Mouse (Mus musculus) forebrain, embryonic 16.5 days (tissue): ENCODE data around the gene Vwa8. TPM values are rescaled to one million over a fixed set of nuclear protein-coding genes. Genes with fewer than 3 reads are reported as not detected.

Experiments used
- ATAC-seq: fragments of 200-750 bp; cut with Nextera tagmentation; 2 replicates; pipeline ENCODE4 v1.8.0; 2017; ENCODE audit warnings: mild to moderate bottlenecking, moderate library complexity
- H3K27ac ChIP-seq: fragments of 300-500 bp; sonication (generic); 2 replicates; pipeline ENCODE4 v1.5.1; 2014; ENCODE audit warnings: low read length, control low read depth
- H3K27me3 ChIP-seq: fragments of 300-500 bp; sonication (generic); replicated peaks from 2 replicates; pipeline ENCODE4 v1.6.1; 2014; ENCODE audit warnings: low read length; ENCODE audit not compliant: control insufficient read depth, insufficient read depth
- H3K36me3 ChIP-seq: fragments of 300-500 bp; sonication (generic); 2 replicates; pipeline ENCODE4 v1.6.1; 2014; ENCODE audit not compliant: control insufficient read depth, insufficient read depth
- H3K4me1 ChIP-seq: fragments of 300-500 bp; sonication (generic); replicated peaks from 2 replicates; pipeline ENCODE4 v1.6.1; 2014; ENCODE audit warnings: low read length; ENCODE audit not compliant: control insufficient read depth, insufficient read depth
- H3K4me2 ChIP-seq: fragments of 300-500 bp; sonication (generic); 2 replicates; pipeline ENCODE4 v1.6.1; 2014; ENCODE audit warnings: mild to moderate bottlenecking, low read length, control low read depth
- H3K4me3 ChIP-seq: fragments of 300-500 bp; sonication (generic); replicated peaks from 2 replicates; pipeline ENCODE4 v1.5.1; 2014; ENCODE audit warnings: mild to moderate bottlenecking, low read length, control low read depth
- H3K9ac ChIP-seq: fragments of 300-500 bp; sonication (generic); replicated peaks from 2 replicates; pipeline ENCODE4 v1.6.1; 2014; ENCODE audit warnings: low read depth, low read length, control low read depth
- H3K9me3 ChIP-seq: fragments of 300-500 bp; sonication (generic); 2 replicates; pipeline ENCODE4 v1.6.1; 2016; ENCODE audit warnings: low read length; ENCODE audit not compliant: control insufficient read depth
- WGBS: fragments of 180-500 bp; shearing (Covaris S2); extraction: QIAGEN DNeasy Blood & Tissue Kit; methylation state at CpG from one replicate; pipeline ENCODE4 v1.1.7; 2014; 5-methylcytosine and 5-hydroxymethylcytosine counted together
- polyA plus RNA-seq: library from polyadenylated mRNA; unstranded; fragments of >200 nt; fragmentation: Nextera tagmentation; extraction: Ambion mirVana; gene quantifications from 2 replicates; pipeline ENCODE4 v1.2.1, GENCODE M21; 2015

Vwa8 gene
- polyA plus RNA-seq, 1 experiment from 2014 or later, result 5.4 TPM

DNA sequence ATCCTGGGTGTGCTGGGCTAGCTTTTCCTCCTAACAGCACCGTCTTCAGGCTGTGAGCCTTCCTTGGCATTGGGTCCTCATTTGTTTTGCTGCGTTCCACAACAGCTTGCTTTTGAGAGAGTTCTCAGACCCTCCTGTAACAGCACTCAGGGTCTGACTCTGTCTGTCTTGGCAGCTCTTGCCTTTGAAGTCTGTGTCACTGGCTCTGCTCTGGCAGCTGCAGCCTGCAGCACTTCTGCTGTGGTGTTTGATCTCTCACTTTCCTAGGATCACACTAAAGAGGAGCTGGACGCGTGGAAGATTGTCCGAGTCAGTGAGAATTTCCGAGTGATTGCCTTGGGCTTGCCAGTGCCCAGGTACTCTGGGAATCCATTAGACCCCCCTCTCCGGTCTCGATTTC lies 84.5 kb downstream of the Vwa8 start:
- H3K4me1 ChIP-seq, result peaks cover 9% of the 10 kb centered on the region
- H3K36me3 ChIP-seq, result no peaks in the 10 kb centered on the region
- no peak overlapping the region for H3K4me2 ChIP-seq
- no peak overlapping the region for H3K4me3 ChIP-seq
- H3K27ac ChIP-seq, result peak overlapping the region; percentile 9; the same call in 1 of the 2 replicates
- H3K9ac ChIP-seq, result no peak overlapping the region
- H3K27me3 ChIP-seq, result no peaks in the 10 kb centered on the region
- H3K9me3 ChIP-seq, result no peaks in the 10 kb centered on the region
- ATAC-seq, result 0 out of 2 replicates have a peak, but pooled peaks have one; percentile 40
- 70% methylated on average over 8 of the region's 8 CpGs for WGBS

DNA sequence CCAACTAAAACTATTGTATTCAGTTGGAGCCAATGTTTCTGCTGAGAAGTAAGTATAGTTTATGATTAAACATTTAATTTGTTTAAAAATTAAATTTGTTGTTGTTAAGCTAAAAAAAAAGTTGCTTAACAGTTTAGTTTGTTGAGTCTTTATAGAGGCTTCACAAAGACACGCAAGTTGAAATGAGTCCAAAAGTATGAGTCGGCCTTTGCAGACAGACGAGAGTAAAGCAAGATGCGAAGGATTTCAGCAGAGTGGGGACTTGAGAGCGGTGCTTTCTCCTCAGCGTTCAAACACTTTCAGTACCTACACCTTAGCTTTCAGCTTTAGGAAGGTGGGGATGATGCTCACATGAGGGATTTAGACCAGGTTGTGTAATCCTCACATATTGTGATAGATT lies 85.7 kb downstream of the Vwa8 start:
- Histone ChIP-seq H3K36me3 (no peaks in the 10 kb centered on the region), H3K9me3 (no peaks in the 10 kb centered on the region), H3K4me3 (no peak overlapping the region), H3K27me3 (no peaks in the 10 kb centered on the region), H3K4me2 (no peak overlapping the region), H3K27ac (no peak overlapping the region), H3K9ac (no peak overlapping the region), H3K4me1 (peaks cover 9% of the 10 kb centered on the region)
- WGBS, result 75% methylated on average over 6 of the region's 6 CpGs
- no peak for ATAC-seq

DNA sequence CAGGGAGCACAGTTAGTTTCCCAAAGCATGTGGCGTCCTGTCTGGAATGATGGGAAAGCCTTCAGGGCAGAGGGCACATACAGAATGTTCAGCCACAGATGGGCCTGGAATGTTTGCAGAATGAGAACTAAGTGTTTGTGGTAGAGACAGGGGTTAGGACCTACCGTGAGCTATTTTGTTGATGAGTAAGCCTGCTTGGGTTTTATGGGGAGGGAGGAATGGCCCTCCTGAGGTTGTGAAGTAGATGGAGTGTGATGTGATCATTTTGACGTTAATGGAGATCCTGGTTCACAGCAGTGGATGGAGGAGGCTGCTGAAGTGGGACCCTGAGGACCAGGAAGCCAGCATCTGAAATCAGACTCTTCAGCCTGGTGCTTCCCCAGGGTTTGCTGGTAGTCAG lies 86.9 kb downstream of the Vwa8 start:
- Histone ChIP-seq H3K4me3 (no peak overlapping the region), H3K9me3 (no peaks in the 10 kb centered on the region), H3K4me1 (peaks cover 9% of the 10 kb centered on the region), H3K27ac (no peak overlapping the region), H3K9ac (no peak overlapping the region), H3K36me3 (no peaks in the 10 kb centered on the region), H3K27me3 (no peaks in the 10 kb centered on the region), H3K4me2 (no peak overlapping the region)
- ATAC-seq, result no peak
- WGBS, result 83% methylated on average over 3 of the region's 3 CpGs

DNA sequence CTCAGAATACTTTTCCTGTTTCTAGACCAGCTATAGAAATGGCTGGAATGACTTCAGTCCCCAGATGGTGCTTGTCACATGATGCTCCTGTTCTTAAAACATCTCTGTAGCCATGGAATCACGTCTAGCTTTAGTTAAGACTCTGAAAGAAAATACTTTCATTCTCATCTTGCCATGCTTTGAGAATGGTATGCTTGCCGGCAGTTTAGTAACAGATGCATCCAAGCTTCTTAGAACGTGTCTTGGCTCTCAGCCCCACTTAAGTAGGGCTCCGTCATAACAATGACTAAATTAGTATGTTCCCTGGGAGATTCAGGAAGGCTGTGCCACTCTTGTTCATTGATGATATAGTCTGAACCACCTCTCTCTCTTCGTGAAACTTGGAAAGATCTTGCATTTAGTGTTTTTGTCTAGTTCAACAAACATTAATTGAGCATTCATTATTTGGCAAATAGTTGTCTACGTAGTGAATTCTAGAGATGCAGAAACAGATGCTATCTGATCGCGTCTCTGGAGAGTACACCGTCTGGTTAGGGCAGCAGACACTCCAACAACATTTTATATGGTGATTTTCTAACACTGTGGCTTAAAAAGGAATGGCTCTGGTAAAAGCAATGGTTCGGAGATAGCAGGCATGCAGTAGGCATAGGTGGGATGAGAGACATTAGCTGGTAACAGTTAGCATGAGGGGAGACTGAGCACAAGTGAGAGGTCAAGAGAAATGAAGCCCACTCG lies 93.1 kb downstream of the Vwa8 start:
- H3K36me3 ChIP-seq, result no peaks in the 10 kb centered on the region
- peak; percentile 96 for ATAC-seq
- no peaks in the 10 kb centered on the region for H3K27me3 ChIP-seq
- 33% methylated on average over 11 of the region's 11 CpGs for WGBS
- no peaks in the 10 kb centered on the region for H3K9me3 ChIP-seq
- H3K9ac ChIP-seq, result no peak overlapping the region
- H3K4me3 ChIP-seq, result no peak overlapping the region
- peaks cover 14% of the 10 kb centered on the region for H3K4me1 ChIP-seq
- H3K4me2 ChIP-seq, result peak overlapping the region; percentile 16; the same call in 1 of the 2 replicates
- peak overlapping the region; percentile 84 for H3K27ac ChIP-seq

DNA sequence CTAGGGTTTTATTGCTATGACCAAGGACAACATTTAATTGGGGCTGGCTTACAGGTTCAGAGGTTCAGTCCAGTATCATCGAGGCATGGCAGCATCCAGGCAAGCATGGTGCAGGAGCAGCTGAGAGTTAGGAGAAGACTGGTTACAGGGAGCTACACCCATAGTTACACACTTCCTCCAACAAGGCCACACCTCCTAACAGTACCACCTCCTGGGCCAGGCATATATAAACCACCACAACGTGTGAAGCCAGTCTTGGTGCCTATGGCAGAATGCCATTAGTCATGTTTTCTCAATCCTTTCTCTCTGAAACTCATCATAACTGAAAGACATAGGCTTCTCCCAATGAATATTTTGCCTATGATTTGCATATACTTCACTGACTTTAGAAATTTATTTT lies 106.9 kb downstream of the Vwa8 start:
- Histone ChIP-seq H3K27ac (no peak overlapping the region), H3K36me3 (no peaks in the 10 kb centered on the region), H3K9me3 (no peaks in the 10 kb centered on the region), H3K27me3 (no peaks in the 10 kb centered on the region), H3K4me1 (peaks cover 4% of the 10 kb centered on the region; the same call in 1 of the 2 replicates), H3K9ac (no peak overlapping the region), H3K4me3 (no peak overlapping the region), H3K4me2 (no peak overlapping the region)
- WGBS, result 86% methylated on average over 2 of the region's 2 CpGs
- ATAC-seq, result no peak; the same call in 1 of the 2 replicates

DNA sequence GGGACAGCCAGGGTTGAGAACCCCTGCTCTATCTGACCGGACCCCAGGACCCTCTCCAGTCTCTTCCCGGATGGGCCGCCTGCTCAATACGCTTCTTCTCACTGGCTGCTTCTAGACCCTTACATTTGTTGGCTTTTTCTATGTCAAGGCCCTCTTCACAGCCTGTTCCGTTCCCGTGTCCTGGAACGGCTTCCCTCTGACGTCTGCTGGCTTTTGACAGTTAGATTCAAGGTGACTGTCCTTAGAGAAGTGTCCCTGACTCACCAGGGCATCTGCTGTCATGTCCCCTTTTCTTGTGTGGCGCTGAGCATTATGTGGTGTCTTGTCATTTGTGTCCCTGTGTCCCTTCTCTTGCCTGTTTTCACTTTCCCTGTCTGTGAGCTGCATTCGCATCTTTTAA lies 121.8 kb downstream of the Vwa8 start:
- no peak overlapping the region for H3K4me3 ChIP-seq
- no peaks in the 10 kb centered on the region for H3K4me1 ChIP-seq
- H3K36me3 ChIP-seq, result no peaks in the 10 kb centered on the region
- H3K27me3 ChIP-seq, result no peaks in the 10 kb centered on the region
- no peaks in the 10 kb centered on the region for H3K9me3 ChIP-seq
- WGBS, result 98% methylated on average over 10 of the region's 10 CpGs
- H3K9ac ChIP-seq, result no peak overlapping the region
- ATAC-seq, result no peak
- H3K27ac ChIP-seq, result no peak overlapping the region
- no peak overlapping the region for H3K4me2 ChIP-seq

DNA sequence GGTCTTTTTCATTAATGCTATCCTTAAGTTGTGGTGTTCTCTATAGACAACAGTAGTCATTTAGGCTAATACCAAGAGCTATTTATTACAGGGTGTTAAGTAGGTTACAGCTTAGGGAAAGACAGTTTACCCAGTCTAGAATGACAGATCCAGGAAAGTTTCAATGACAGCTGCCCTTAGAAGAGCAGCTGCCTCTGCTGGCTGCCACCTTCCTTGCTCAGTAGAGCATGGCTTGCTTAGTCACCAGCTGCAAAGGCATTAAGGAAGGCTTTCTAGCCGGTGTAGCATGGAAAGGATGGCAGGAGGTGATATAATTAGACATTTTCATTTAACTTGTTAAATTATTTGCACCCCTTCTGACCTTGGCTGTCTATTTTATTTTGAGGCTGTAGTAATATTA lies 123.6 kb downstream of the Vwa8 start:
- Histone ChIP-seq H3K4me3 (no peak overlapping the region), H3K9me3 (no peaks in the 10 kb centered on the region), H3K27me3 (no peaks in the 10 kb centered on the region), H3K36me3 (no peaks in the 10 kb centered on the region), H3K4me2 (no peak overlapping the region), H3K9ac (no peak overlapping the region), H3K27ac (no peak overlapping the region), H3K4me1 (no peaks in the 10 kb centered on the region)
- 38% methylated on average over 1 of the region's 1 CpGs for WGBS
- ATAC-seq, result no peak

DNA sequence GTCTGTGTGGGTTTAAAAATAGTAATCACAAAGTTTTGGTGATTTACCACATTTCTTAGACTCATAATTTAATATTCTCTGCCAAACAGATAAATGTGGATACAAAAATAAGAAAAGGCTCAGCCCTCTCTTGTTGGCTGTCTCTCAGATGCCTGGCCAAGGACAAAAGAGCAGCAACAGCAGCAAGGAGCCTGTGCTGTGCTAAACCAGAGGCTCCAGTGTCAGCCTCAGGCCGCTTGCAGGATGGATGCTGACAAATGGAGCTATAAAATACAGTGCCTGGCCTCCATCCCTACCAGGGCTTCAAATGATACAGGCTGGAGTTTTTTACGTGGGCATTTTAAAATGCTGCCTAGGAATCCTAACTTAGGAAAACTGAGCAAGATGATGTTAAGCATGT lies 134.3 kb downstream of the Vwa8 start:
- H3K27ac ChIP-seq, result no peak overlapping the region
- no peak for ATAC-seq
- H3K4me3 ChIP-seq, result no peak overlapping the region
- H3K4me2 ChIP-seq, result no peak overlapping the region
- 0 out of 2 replicates have a peak, but pooled peaks cover 3% of the 10 kb centered on the region for H3K4me1 ChIP-seq
- no peaks in the 10 kb centered on the region for H3K36me3 ChIP-seq
- H3K9ac ChIP-seq, result no peak overlapping the region
- no peaks in the 10 kb centered on the region for H3K27me3 ChIP-seq
- H3K9me3 ChIP-seq, result no peaks in the 10 kb centered on the region
- WGBS, result 83% methylated on average over 2 of the region's 2 CpGs

DNA sequence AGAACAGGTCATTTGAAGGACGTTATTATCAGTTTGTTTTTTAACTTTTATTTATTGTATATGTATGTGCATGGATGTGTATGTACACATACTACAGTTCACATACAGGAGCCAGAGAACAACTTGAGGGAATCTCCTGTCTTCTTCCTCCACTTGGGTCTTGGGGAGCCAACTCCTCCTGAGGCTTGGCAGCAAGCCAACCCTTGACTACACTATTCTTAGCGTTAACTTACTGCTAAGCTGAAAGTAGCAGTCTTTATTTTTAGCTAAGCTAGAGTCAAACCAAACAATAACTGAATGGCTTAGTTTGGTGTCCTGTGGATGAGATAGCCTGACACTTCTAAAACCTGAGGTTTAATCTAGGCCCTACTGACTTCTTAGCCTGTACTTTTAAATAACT lies 135.4 kb downstream of the Vwa8 start:
- no peak for ATAC-seq
- H3K4me2 ChIP-seq, result no peak overlapping the region
- H3K27me3 ChIP-seq, result no peaks in the 10 kb centered on the region
- H3K9me3 ChIP-seq, result no peaks in the 10 kb centered on the region
- 0 out of 2 replicates have a peak, but pooled peaks cover 3% of the 10 kb centered on the region for H3K4me1 ChIP-seq
- H3K9ac ChIP-seq, result no peak overlapping the region
- 44% methylated on average over 2 of the region's 2 CpGs for WGBS
- H3K27ac ChIP-seq, result no peak overlapping the region
- H3K36me3 ChIP-seq, result no peaks in the 10 kb centered on the region
- no peak overlapping the region for H3K4me3 ChIP-seq
